Mouse (Mus musculus): ENCODE measurements around the gene Tbc1d1. TPM values are rescaled to one million over a fixed set of nuclear protein-coding genes. Genes with fewer than 3 reads are reported as not detected.

Tbc1d1 gene
- polyA plus RNA-seq, 1 experiment from 2014 or later: 58.7 TPM

- no peak overlapping the region for H3K4me2 ChIP-seq
- H3K4me3 ChIP-seq (ENCODE audit: low read depth, low read length): no peak overlapping the region
- ATAC-seq (ENCODE audit: insufficient read depth) (no peak), DNase-seq (no peak)
- H3K36me3 ChIP-seq (ENCODE audit: insufficient read depth): peaks cover 10% of the 10 kb centered on the region
- no peak overlapping the region for H3K27ac ChIP-seq (ENCODE audit: low read depth)
- H3K27me3 ChIP-seq (ENCODE audit: insufficient read depth, low read length): no peaks in the 10 kb centered on the region
- no peaks in the 10 kb centered on the region for H3K4me1 ChIP-seq (ENCODE audit: insufficient read depth)
- no peaks in the 10 kb centered on the region for H3K9me3 ChIP-seq (ENCODE audit: low read depth, low read length)
- TF ChIP-seq CTCF (IDR thresholded peaks at IDR 0.05; ENCODE audit: low read depth): no peak
- 70% methylated on average over 5 of the region's 5 CpGs for WGBS
- H3K9ac ChIP-seq: no peak overlapping the region
These were observed 24.6 kb upstream of the Tbc1d1 start for GRCm38 (mm10) chr5:64131550-64131949.

DNA sequence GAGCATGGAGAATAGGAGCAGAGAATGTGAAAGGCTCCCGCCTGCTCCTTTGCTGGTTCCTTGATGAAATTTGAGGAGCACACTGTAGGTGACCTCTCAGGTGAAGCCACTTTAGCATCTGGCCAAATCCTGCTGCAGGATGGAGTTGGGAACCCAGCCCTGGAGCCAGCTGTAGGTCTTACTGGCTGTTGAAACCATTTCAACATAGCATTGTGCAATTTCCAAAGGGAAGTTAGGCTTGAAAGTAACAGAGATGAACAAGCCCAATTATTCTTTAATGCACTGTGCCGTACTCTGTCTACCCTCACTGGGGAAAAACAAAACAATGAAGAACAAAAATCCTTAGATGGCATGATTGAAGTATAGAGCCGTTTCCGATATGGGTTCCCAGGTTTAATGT is 22.2 kb upstream of the Tbc1d1 start:
- DNase-seq: no peak
- Histone ChIP-seq H3K4me3 (ENCODE audit: low read depth, low read length) (no peak overlapping the region), H3K9me3 (ENCODE audit: low read depth, low read length) (no peaks in the 10 kb centered on the region), H3K27me3 (ENCODE audit: insufficient read depth, low read length) (no peaks in the 10 kb centered on the region), H3K4me2 (no peak overlapping the region), H3K27ac (ENCODE audit: low read depth) (no peak overlapping the region), H3K36me3 (ENCODE audit: insufficient read depth) (peaks cover under 1% of the 10 kb centered on the region; the same call in 1 of the 2 replicates), H3K9ac (no peak overlapping the region), H3K4me1 (ENCODE audit: insufficient read depth) (no peaks in the 10 kb centered on the region)
- WGBS: 89% methylated on average over 4 of the region's 4 CpGs
- no peak for ATAC-seq (ENCODE audit: insufficient read depth)
- TF ChIP-seq CTCF (IDR thresholded peaks at IDR 0.05; ENCODE audit: low read depth): no peak

- H3K36me3 ChIP-seq (ENCODE audit: insufficient read depth): no peaks in the 10 kb centered on the region
- H3K27ac ChIP-seq (ENCODE audit: low read depth): no peak overlapping the region
- no peak overlapping the region for H3K9ac ChIP-seq
- peak; percentile 69 for TF ChIP-seq CTCF (IDR thresholded peaks at IDR 0.05; ENCODE audit: low read depth)
- ATAC-seq (ENCODE audit: insufficient read depth) (no peak), DNase-seq (peak; percentile 55)
- H3K4me3 ChIP-seq (ENCODE audit: low read depth, low read length): no peak overlapping the region
- no peak overlapping the region for H3K4me2 ChIP-seq
- WGBS: 75% methylated on average over 5 of the region's 5 CpGs
- no peaks in the 10 kb centered on the region for H3K27me3 ChIP-seq (ENCODE audit: insufficient read depth, low read length)
- H3K4me1 ChIP-seq (ENCODE audit: insufficient read depth): no peaks in the 10 kb centered on the region
- no peaks in the 10 kb centered on the region for H3K9me3 ChIP-seq (ENCODE audit: low read depth, low read length)
These were observed 19.8 kb upstream of the Tbc1d1 start for GRCm38 (mm10) chr5:64136325-64136724.

GRCm38 (mm10) chr5:64140202-64140601 is 15.9 kb upstream of the Tbc1d1 start:
- H3K36me3 ChIP-seq (ENCODE audit: insufficient read depth): no peaks in the 10 kb centered on the region
- no peak overlapping the region for H3K4me2 ChIP-seq
- H3K9me3 ChIP-seq (ENCODE audit: low read depth, low read length): no peaks in the 10 kb centered on the region
- TF ChIP-seq CTCF (IDR thresholded peaks at IDR 0.05; ENCODE audit: low read depth): no peak
- WGBS: 67% methylated on average over 3 of the region's 3 CpGs
- H3K4me1 ChIP-seq (ENCODE audit: insufficient read depth): no peaks in the 10 kb centered on the region
- DNase-seq (no peak), ATAC-seq (ENCODE audit: insufficient read depth) (no peak)
- no peaks in the 10 kb centered on the region for H3K27me3 ChIP-seq (ENCODE audit: insufficient read depth, low read length)
- H3K27ac ChIP-seq (ENCODE audit: low read depth): no peak overlapping the region
- no peak overlapping the region for H3K9ac ChIP-seq
- H3K4me3 ChIP-seq (ENCODE audit: low read depth, low read length): no peak overlapping the region

DNA sequence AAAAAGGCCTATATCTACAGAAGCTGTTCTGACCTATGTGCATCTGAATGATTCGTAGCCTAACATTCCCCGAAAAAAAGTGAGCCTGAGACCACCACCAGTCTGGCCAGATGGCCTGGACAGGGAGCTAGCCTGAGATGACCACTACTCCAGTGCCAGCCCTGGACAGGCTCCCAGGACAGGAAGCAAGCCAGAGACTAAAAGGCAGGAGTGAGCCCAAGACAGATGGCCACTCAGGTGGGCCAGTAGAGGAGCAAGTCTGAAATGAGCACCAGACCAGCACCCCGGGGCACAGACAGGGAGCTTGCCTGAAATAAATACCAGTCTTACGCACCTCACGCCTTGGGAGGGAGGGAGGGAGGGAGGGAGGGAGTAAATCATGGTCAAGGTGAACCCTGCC is 11.8 kb upstream of the Tbc1d1 start:
- whole genome bisulfite sequencing: 75% methylated on average over 5 of the region's 5 CpGs
- ATAC-seq (ENCODE audit: insufficient read depth): no peak

GRCm38 (mm10) chr5:64146384-64147005 is 9.6 kb upstream of the Tbc1d1 start:
- no peak overlapping the region for H3K4me3 ChIP-seq (ENCODE audit: low read depth, low read length)
- no peaks in the 10 kb centered on the region for H3K4me1 ChIP-seq (ENCODE audit: insufficient read depth)
- H3K27me3 ChIP-seq (ENCODE audit: insufficient read depth, low read length): no peaks in the 10 kb centered on the region
- no peak for DNase-seq
- TF ChIP-seq CTCF (IDR thresholded peaks at IDR 0.05; ENCODE audit: low read depth): no peak
- 64% methylated on average over 10 of the region's 10 CpGs for WGBS
- no peak overlapping the region for H3K27ac ChIP-seq (ENCODE audit: low read depth)
- 0 out of 2 replicates have a peak, but pooled peaks have one; percentile 20 for ATAC-seq (ENCODE audit: insufficient read depth)
- no peaks in the 10 kb centered on the region for H3K9me3 ChIP-seq (ENCODE audit: low read depth, low read length)
- H3K4me2 ChIP-seq: no peak overlapping the region
- no peaks in the 10 kb centered on the region for H3K36me3 ChIP-seq (ENCODE audit: insufficient read depth)
- H3K9ac ChIP-seq: no peak overlapping the region

More for the DNA sequence above, 11.8 kb upstream of the Tbc1d1 start:
- Histone ChIP-seq H3K27ac (ENCODE audit: low read depth) (no peak overlapping the region), H3K36me3 (ENCODE audit: insufficient read depth) (no peaks in the 10 kb centered on the region), H3K4me3 (ENCODE audit: low read depth, low read length) (no peak overlapping the region), H3K9ac (no peak overlapping the region), H3K9me3 (ENCODE audit: low read depth, low read length) (no peaks in the 10 kb centered on the region), H3K27me3 (ENCODE audit: insufficient read depth, low read length) (no peaks in the 10 kb centered on the region), H3K4me1 (ENCODE audit: insufficient read depth) (no peaks in the 10 kb centered on the region), H3K4me2 (no peak overlapping the region)
- no peak for DNase-seq
- TF ChIP-seq CTCF (IDR thresholded peaks at IDR 0.05; ENCODE audit: low read depth): no peak

DNA sequence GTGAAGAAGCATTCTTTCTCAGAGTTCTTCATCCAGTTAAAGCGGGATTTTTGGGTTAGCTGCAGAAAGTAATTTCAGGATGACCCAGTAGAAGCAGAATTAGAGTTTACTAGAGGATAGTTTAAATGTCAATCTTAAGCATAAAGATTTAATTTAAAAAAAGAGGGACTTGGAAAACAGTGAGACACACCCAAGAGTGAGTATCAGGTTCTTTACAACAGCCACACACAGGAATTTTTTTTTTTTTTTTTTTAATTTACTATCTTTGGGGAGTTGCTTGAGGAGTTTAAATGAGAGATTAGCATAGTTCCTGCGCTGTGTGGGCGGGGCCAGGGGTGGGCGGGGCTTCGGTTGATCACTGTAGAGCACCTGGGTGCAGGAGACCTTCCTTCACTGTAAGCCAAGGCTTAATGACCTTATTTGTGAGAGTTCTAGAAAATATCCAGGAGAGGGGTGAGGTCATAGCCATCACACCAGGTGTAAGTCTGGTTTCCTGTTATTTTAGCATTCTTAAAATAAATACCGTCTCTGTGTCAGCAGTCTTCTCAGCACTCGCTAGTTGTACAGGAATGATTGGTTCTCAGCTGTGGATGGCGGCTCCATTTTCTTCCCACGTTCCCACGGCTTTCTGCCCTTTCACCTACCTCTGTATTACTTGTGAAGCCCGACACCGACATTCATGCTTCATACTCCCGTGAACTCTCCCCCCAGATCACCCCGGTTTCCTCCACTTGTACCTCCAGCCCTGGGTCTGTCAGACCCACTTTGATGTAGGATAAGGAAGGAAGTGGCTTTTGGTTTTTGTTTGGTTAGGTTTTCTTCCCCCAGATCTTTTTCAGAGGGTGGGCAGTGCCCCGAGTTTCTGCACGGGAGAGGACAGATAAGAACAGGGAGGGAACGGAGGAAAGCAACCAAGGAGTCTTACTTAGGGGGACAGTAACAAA is 6.6 kb upstream of the Tbc1d1 start:
- Histone ChIP-seq H3K27ac (ENCODE audit: low read depth) (no peak overlapping the region), H3K27me3 (ENCODE audit: insufficient read depth, low read length) (no peaks in the 10 kb centered on the region), H3K4me2 (peak overlapping the region; percentile 50), H3K36me3 (ENCODE audit: insufficient read depth) (no peaks in the 10 kb centered on the region), H3K4me3 (ENCODE audit: low read depth, low read length) (no peak overlapping the region), H3K9me3 (ENCODE audit: low read depth, low read length) (no peaks in the 10 kb centered on the region), H3K9ac (no peak overlapping the region), H3K4me1 (ENCODE audit: insufficient read depth) (no peaks in the 10 kb centered on the region)
- 14% methylated on average over 17 of the region's 17 CpGs for WGBS
- peak; percentile 61 for ATAC-seq (ENCODE audit: insufficient read depth)
- DNase-seq: no peak
- TF ChIP-seq CTCF (IDR thresholded peaks at IDR 0.05; ENCODE audit: low read depth): no peak
